In genomic region chr2:52499849-52500262, GRCm38 (mm10) we compare ENCODE assay signal across 9 mouse cellular contexts.
DNase-seq lines count a peak whose midpoint lies in the region; ATAC-seq and TF ChIP-seq lines count a peak whose summit lies in the region.
"Had no signal": no experiment of that assay in that cellular context is flagged by ENCODE, and none has a peak within 500 bp of the region (broad histone marks: within the 10 kb centered on the region; RNA-seq: fewer than 3 reads in every experiment).

No protein-coding gene starts in this region.

- H3K27ac ChIP-seq in limb, embryonic 14.5 days (replicated peaks; ENCODE audit: low read depth, low read length): no peak overlapping the region

- DNase-seq in cerebellum, postnatal 4 days (ENCODE audit: low spot score in 2 of 2): no peak
- DNase-seq in kidney, postnatal 14 days: peak; percentile 18
- no peak for DNase-seq in kidney, adult 18-20 months
- DNase-seq in cerebellum, adult 9-10 months: peak; percentile 91
- peak; percentile 11 for DNase-seq in limb, embryonic 14.5 days (ENCODE audit: low spot score)
- DNase-seq in B cell, adult 2 months: no peak
- no peak for DNase-seq in spleen, postnatal 10 days (ENCODE audit: low spot score in 2 of 2)

- no peaks in the 10 kb centered on the region for H3K9me3 ChIP-seq in limb, embryonic 14.5 days (ENCODE audit: control insufficient read depth, low read length)

- no peaks in the 10 kb centered on the region for H3K27me3 ChIP-seq in limb, embryonic 14.5 days (ENCODE audit: control insufficient read depth, insufficient read depth, low read length)

- no peak overlapping the region for H3K4me2 ChIP-seq in limb, embryonic 14.5 days (replicated peaks; ENCODE audit: low read depth, low read length, severe bottlenecking)

- no peak for TF ChIP-seq POLR2A in limb, embryonic 14.5 days (IDR thresholded peaks at IDR 0.05; ENCODE audit: borderline replicate concordance, extremely low read depth, insufficient read depth, insufficient read length)

- no peaks in the 10 kb centered on the region for H3K36me3 ChIP-seq in limb, embryonic 14.5 days (ENCODE audit: control insufficient read depth, insufficient read depth, low read length)

- WGBS in limb, embryonic 14.5 days: 50% methylated on average over 6 of the region's 6 CpGs

- no peak overlapping the region for H3K4me3 ChIP-seq in limb, embryonic 14.5 days (replicated peaks; ENCODE audit: low read length)
- H3K4me3 ChIP-seq: erythroblast, embryonic 14.5 days had no signal

- H3K9ac ChIP-seq in limb, embryonic 14.5 days (ENCODE audit: low read depth, low read length, severe bottlenecking): no peak overlapping the region

- peaks cover 11% of the 10 kb centered on the region; the same call in 1 of the 2 replicates for H3K4me1 ChIP-seq in limb, embryonic 14.5 days (ENCODE audit: control insufficient read depth, insufficient read depth, low read length)

- peak; percentile 87 for ATAC-seq in cerebellum, adult (ENCODE audit: insufficient number of reproducible peaks, low FRiP score, low TSS enrichment)
- ATAC-seq in limb, embryonic 14.5 days (ENCODE audit: low FRiP score, low read depth): no peak

Comparison
In these comparisons a context has a peak if more than half of its experiments do, and no peak if none do; other contexts are left out.
1. DNase-seq: peak in kidney, postnatal 14 days (single experiment), cerebellum, adult 9-10 months (single experiment) and limb, embryonic 14.5 days (single experiment); none in cerebellum, postnatal 4 days (0 of 2), kidney, adult 18-20 months (single experiment), B cell, adult 2 months (0 of 2) and spleen, postnatal 10 days (0 of 2).